Mouse (Mus musculus) forelimb bud, embryonic 11.5 days (tissue): ENCODE measurements around the gene Grap.

ENCODE experiments used
- DNase-seq: peaks from one replicate; pipeline ENCODE4 v3.0.0-alpha.2; 2012; ENCODE audit warnings: low read depth, low spot score

Grap gene

DNA sequence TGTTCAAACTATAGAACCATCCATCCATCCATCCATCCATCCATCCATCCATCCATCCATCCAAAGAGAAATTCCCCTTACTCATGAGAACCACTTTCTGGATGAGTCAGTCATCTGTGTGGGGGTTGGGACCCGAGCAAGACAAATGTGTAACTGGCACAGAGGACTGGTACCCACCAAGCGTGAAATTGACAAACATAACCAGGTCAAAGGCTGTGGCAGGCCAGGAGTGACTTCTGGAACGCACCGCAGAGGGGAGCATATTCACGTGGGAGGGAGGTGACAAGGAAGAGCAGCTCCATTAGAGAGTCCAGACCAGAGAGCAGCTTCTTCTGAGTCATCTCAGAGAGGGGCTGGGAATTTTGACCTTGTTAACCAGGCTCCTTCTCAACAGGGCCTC is 69.0 kb downstream of the Grap start:
- no peak for DNase-seq
